Mouse (Mus musculus) neural tube, embryonic 14.5 days (tissue): ENCODE data around the gene Mecr. TPM values are rescaled to one million over a fixed set of nuclear protein-coding genes. Genes with fewer than 3 reads are reported as not detected.

Source experiments
- ATAC-seq: fragments of 200-750 bp; cut with Nextera tagmentation; 2 replicates; pipeline ENCODE4 v1.8.0; 2017; ENCODE audit warnings: low read depth, mild to moderate bottlenecking, moderate TSS enrichment, moderate library complexity
- H3K27ac ChIP-seq: fragments of 300-500 bp; sonication (generic); 2 replicates; pipeline ENCODE4 v1.5.1; 2014; ENCODE audit warnings: low read depth, mild to moderate bottlenecking, control low read depth, low read length, moderate library complexity, mixed read lengths
- H3K27me3 ChIP-seq: fragments of 300-500 bp; sonication (generic); 2 replicates; pipeline ENCODE4 v1.6.1; 2014; ENCODE audit warnings: low read length; ENCODE audit not compliant: control insufficient read depth, insufficient read depth
- H3K36me3 ChIP-seq: fragments of 300-500 bp; sonication (generic); 2 replicates; pipeline ENCODE4 v1.6.1; 2014; ENCODE audit warnings: low read length, mixed read lengths; ENCODE audit not compliant: control insufficient read depth, insufficient read depth
- H3K4me1 ChIP-seq: fragments of 300-500 bp; sonication (generic); 2 replicates; pipeline ENCODE4 v1.6.1; 2014; ENCODE audit warnings: low read length; ENCODE audit not compliant: control insufficient read depth, insufficient read depth
- H3K4me2 ChIP-seq: fragments of 300-500 bp; sonication (generic); 2 replicates; pipeline ENCODE4 v1.6.1; 2014; ENCODE audit warnings: mild to moderate bottlenecking, low read depth, low read length, control low read depth
- H3K4me3 ChIP-seq: fragments of 300-500 bp; sonication (generic); 2 replicates; pipeline ENCODE4 v1.5.1; 2014; ENCODE audit warnings: low read depth, low read length, control low read depth, mixed read lengths
- H3K9ac ChIP-seq: fragments of 300-500 bp; sonication (generic); replicated peaks from 2 replicates; pipeline ENCODE4 v1.6.1; 2014; ENCODE audit warnings: low read depth, mild to moderate bottlenecking, control low read depth, low read length, mixed read lengths
- H3K9me3 ChIP-seq: fragments of 300-500 bp; sonication (generic); 2 replicates; pipeline ENCODE4 v1.6.1; 2016; ENCODE audit warnings: low read length; ENCODE audit not compliant: control insufficient read depth
- WGBS: fragments of 180-500 bp; shearing (Covaris S2); extraction: QIAGEN DNeasy Blood & Tissue Kit; methylation state at CpG from one replicate; pipeline ENCODE4 v1.1.7; 2014; 5-methylcytosine and 5-hydroxymethylcytosine counted together
- polyA plus RNA-seq: library from polyadenylated mRNA; unstranded; fragments of >200 nt; fragmentation: Nextera tagmentation; extraction: Ambion mirVana; gene quantifications from 2 replicates; pipeline ENCODE4 v1.2.1, GENCODE M21; 2014

Gene Mecr
- polyA plus RNA-seq, 1 experiment from 2014 or later: 34.9 TPM

GRCm38 (mm10) chr4:131897787-131898186 lies 54.5 kb downstream of the Mecr start:
- no peak for ATAC-seq
- H3K4me3 ChIP-seq: no peak overlapping the region
- no peaks in the 10 kb centered on the region for H3K4me1 ChIP-seq
- H3K9me3 ChIP-seq: no peaks in the 10 kb centered on the region
- no peaks in the 10 kb centered on the region for H3K27me3 ChIP-seq
- H3K36me3 ChIP-seq: peaks cover 70% of the 10 kb centered on the region
- H3K4me2 ChIP-seq: no peak overlapping the region
- over 99% methylated on average over 8 of the region's 8 CpGs for WGBS
- no peak overlapping the region for H3K9ac ChIP-seq
- no peak overlapping the region for H3K27ac ChIP-seq

DNA sequence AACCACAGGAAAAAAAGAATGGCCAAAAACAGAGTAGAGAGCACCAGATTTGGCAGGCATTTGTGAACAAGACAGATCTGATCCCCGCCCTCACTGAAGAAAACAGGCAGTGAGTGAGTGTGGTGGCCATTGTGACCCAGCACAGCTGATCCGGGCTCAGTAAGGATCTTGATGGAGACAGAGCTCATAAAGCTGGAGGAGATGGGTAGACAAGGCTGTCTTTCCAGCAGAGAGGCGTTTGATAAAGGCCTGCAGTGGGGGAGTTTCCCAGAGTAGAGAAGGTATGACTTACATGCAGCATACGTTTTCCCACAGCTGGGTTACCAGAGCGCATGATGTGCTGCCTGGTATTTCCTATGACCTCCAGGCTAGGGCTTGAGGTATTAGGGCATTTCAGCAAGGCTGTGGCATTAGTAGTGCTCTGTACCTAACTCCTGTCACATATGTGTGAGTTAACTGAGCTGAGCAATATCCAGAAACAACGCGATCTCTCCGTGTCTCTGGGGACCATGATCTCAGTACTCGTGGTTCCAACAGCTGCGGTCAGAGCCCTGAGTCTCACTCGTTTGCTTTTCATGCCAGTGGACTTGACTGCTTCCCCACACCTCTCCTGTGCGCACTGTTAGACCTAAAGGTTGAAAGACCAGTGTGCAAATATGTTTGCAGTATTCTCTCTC lies 55.4 kb downstream of the Mecr start:
- no peak for ATAC-seq
- Histone ChIP-seq H3K27me3 (no peaks in the 10 kb centered on the region), H3K4me1 (no peaks in the 10 kb centered on the region), H3K9me3 (no peaks in the 10 kb centered on the region), H3K36me3 (peaks cover 61% of the 10 kb centered on the region), H3K27ac (no peak overlapping the region), H3K4me3 (no peak overlapping the region), H3K4me2 (no peak overlapping the region), H3K9ac (no peak overlapping the region)
- 78% methylated on average over 12 of the region's 12 CpGs for WGBS

GRCm38 (mm10) chr4:131899180-131899554 lies 55.9 kb downstream of the Mecr start:
- no peak for ATAC-seq
- Histone ChIP-seq H3K27ac (no peak overlapping the region), H3K9ac (no peak overlapping the region), H3K4me3 (no peak overlapping the region), H3K27me3 (no peaks in the 10 kb centered on the region), H3K4me1 (no peaks in the 10 kb centered on the region), H3K36me3 (peaks cover 60% of the 10 kb centered on the region), H3K9me3 (no peaks in the 10 kb centered on the region), H3K4me2 (no peak overlapping the region)
- 86% methylated on average over 6 of the region's 6 CpGs for WGBS

GRCm38 (mm10) chr4:131901090-131901489 lies 57.8 kb downstream of the Mecr start:
- no peak overlapping the region for H3K4me3 ChIP-seq
- H3K27ac ChIP-seq: no peak overlapping the region
- H3K4me1 ChIP-seq: no peaks in the 10 kb centered on the region
- WGBS: 89% methylated on average over 15 of the region's 15 CpGs
- no peak for ATAC-seq
- no peak overlapping the region for H3K4me2 ChIP-seq
- H3K9ac ChIP-seq: no peak overlapping the region
- H3K9me3 ChIP-seq: no peaks in the 10 kb centered on the region
- no peaks in the 10 kb centered on the region for H3K27me3 ChIP-seq
- peaks cover 56% of the 10 kb centered on the region for H3K36me3 ChIP-seq

DNA sequence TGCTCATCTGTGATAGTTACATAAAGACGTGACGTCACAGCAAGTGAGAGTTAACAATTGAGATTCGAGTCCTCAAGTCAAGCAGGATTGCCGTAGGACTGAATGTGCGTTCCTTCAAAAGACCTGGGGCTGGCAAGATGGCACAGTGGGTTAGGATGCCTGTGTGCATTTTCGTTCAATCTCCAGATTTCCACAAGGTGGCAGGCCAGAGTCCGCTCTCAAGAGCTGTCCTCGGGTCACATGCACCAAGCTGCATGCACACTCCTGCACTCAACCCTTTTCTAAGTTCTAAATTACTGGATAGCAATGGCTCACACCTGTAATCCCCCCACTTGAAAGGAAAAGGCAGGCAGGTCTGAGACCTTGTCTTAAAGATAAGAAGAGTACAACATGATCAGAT lies 61.2 kb downstream of the Mecr start:
- Histone ChIP-seq H3K4me3 (no peak overlapping the region), H3K9ac (no peak overlapping the region), H3K27ac (no peak overlapping the region), H3K27me3 (no peaks in the 10 kb centered on the region), H3K9me3 (no peaks in the 10 kb centered on the region), H3K36me3 (peaks cover 37% of the 10 kb centered on the region), H3K4me1 (no peaks in the 10 kb centered on the region), H3K4me2 (no peak overlapping the region)
- 0 out of 2 replicates have a peak, but pooled peaks have one; percentile 38 for ATAC-seq
- 56% methylated on average over 8 of the region's 8 CpGs for WGBS

- Histone ChIP-seq H3K9me3 (no peaks in the 10 kb centered on the region), H3K4me1 (peaks cover 9% of the 10 kb centered on the region), H3K9ac (no peak overlapping the region), H3K27ac (no peak overlapping the region), H3K27me3 (no peaks in the 10 kb centered on the region), H3K36me3 (peaks cover 17% of the 10 kb centered on the region), H3K4me2 (no peak overlapping the region), H3K4me3 (no peak overlapping the region)
- WGBS: 63% methylated on average over 6 of the region's 6 CpGs
- ATAC-seq: no peak
Observed at GRCm38 (mm10) chr4:131906423-131906822, 63.2 kb downstream of the Mecr start.

- Histone ChIP-seq H3K4me1 (peaks cover 9% of the 10 kb centered on the region), H3K4me2 (no peak overlapping the region), H3K9me3 (no peaks in the 10 kb centered on the region), H3K36me3 (peaks cover 4% of the 10 kb centered on the region; the same call in 1 of the 2 replicates), H3K27ac (no peak overlapping the region), H3K27me3 (peaks cover 6% of the 10 kb centered on the region; the same call in 1 of the 2 replicates), H3K9ac (no peak overlapping the region), H3K4me3 (no peak overlapping the region)
- 93% methylated on average over 3 of the region's 3 CpGs for WGBS
- ATAC-seq: no peak
Observed at GRCm38 (mm10) chr4:131907912-131908311, 64.6 kb downstream of the Mecr start.

- Histone ChIP-seq H3K36me3 (no peaks in the 10 kb centered on the region), H3K9me3 (no peaks in the 10 kb centered on the region), H3K4me2 (no peak overlapping the region; the same call in 1 of the 2 replicates), H3K27ac (no peak overlapping the region), H3K4me3 (no peak overlapping the region), H3K27me3 (peaks cover 13% of the 10 kb centered on the region), H3K4me1 (peaks cover 20% of the 10 kb centered on the region), H3K9ac (no peak overlapping the region)
- no peak for ATAC-seq
- 12% methylated on average over 18 of the region's 21 CpGs for WGBS
Observed at GRCm38 (mm10) chr4:131910237-131910994, 67.1 kb downstream of the Mecr start.

GRCm38 (mm10) chr4:131911521-131911920 lies 68.3 kb downstream of the Mecr start:
- H3K4me2 ChIP-seq: no peak overlapping the region
- H3K27me3 ChIP-seq: peaks cover 17% of the 10 kb centered on the region
- H3K4me3 ChIP-seq: no peak overlapping the region
- H3K27ac ChIP-seq: no peak overlapping the region
- WGBS: 32% methylated on average over 5 of the region's 5 CpGs
- H3K36me3 ChIP-seq: no peaks in the 10 kb centered on the region
- peaks cover 27% of the 10 kb centered on the region for H3K4me1 ChIP-seq
- H3K9ac ChIP-seq: no peak overlapping the region
- no peaks in the 10 kb centered on the region for H3K9me3 ChIP-seq
- ATAC-seq: no peak
